Mouse (Mus musculus) brain, embryonic 14.5 days (tissue): ENCODE results near the gene Ankrd12. TPM values are rescaled to one million over a fixed set of nuclear protein-coding genes. Genes with fewer than 3 reads are reported as not detected.
A peak's percentile ranks its signal among the peaks of the same experiment; 100 is the strongest.
"Not testable (repeated sequence)": the region's sequence is repeated elsewhere in the genome, so short reads cannot be mapped to it uniquely, and the experiment has no call there.

Experiments used
- DNase-seq: peaks from one replicate; pipeline ENCODE4 v3.0.0-alpha.2; 2011; ENCODE audit warnings: low read depth
- CTCF ChIP-seq: fragments of 200-500 bp; IDR thresholded peaks from 2 replicates; pipeline ENCODE4 v1.5.1; 2012; ENCODE audit warnings: inconsistent platforms, mild to moderate bottlenecking, moderate library complexity, borderline replicate concordance; ENCODE audit not compliant: insufficient read depth, insufficient read length; ENCODE audit errors: extremely low read depth
- POLR2A ChIP-seq: fragments of 200-500 bp; IDR thresholded peaks from 2 replicates; pipeline ENCODE4 v1.6.1; 2012; ENCODE audit warnings: mild to moderate bottlenecking, inconsistent platforms, borderline replicate concordance; ENCODE audit not compliant: poor library complexity, insufficient read depth, insufficient read length, severe bottlenecking; ENCODE audit errors: extremely low read depth
- polyA plus RNA-seq: library from polyadenylated mRNA; depleted of rRNA; stranded (reverse); fragments of >200 nt; gene quantifications from 2 replicates; pipeline ENCODE4 v1.2.3, GENCODE M21; 2012

The Ankrd12 gene
- polyA plus RNA-seq, 1 experiment, result 28.3 TPM

GRCm38 (mm10) chr17:66076174-66076927 is 538 bp downstream of the Ankrd12 start:
- TF ChIP-seq CTCF (no peak), POLR2A (no peak)
- peak; percentile 54 for DNase-seq

GRCm38 (mm10) chr17:66075827-66076173 is 1.1 kb downstream of the Ankrd12 start:
- DNase-seq, result no peak
- TF ChIP-seq POLR2A, result no peak
- TF ChIP-seq CTCF, result no peak

- TF ChIP-seq CTCF, result no peak
- TF ChIP-seq POLR2A, result no peak
Measured at GRCm38 (mm10) chr17:66073971-66074370, 2.9 kb downstream of the Ankrd12 start.

GRCm38 (mm10) chr17:66069036-66069435 is 7.9 kb downstream of the Ankrd12 start:
- DNase-seq, result not testable (repeated sequence)

More at GRCm38 (mm10) chr17:66073971-66074370, 2.9 kb downstream of the Ankrd12 start:
- no peak for DNase-seq

- TF ChIP-seq POLR2A (no peak), CTCF (no peak)
- no peak for DNase-seq
Measured at GRCm38 (mm10) chr17:66065115-66065514, 11.8 kb downstream of the Ankrd12 start.

- no peak for TF ChIP-seq CTCF
- TF ChIP-seq POLR2A, result no peak
- DNase-seq, result no peak
Measured at GRCm38 (mm10) chr17:66061241-66061938, 15.5 kb downstream of the Ankrd12 start.

- DNase-seq, result no peak
- no peak for TF ChIP-seq CTCF
- no peak for TF ChIP-seq POLR2A
Measured at GRCm38 (mm10) chr17:66058160-66058559, 18.7 kb downstream of the Ankrd12 start.

GRCm38 (mm10) chr17:66057145-66057544 is 19.7 kb downstream of the Ankrd12 start:
- TF ChIP-seq CTCF, result no peak
- TF ChIP-seq POLR2A, result no peak
- DNase-seq, result no peak

GRCm38 (mm10) chr17:66053349-66053748 is 23.5 kb downstream of the Ankrd12 start:
- no peak for TF ChIP-seq POLR2A
- TF ChIP-seq CTCF, result no peak
- DNase-seq, result no peak

- no peak for TF ChIP-seq POLR2A
- DNase-seq, result no peak
Measured at GRCm38 (mm10) chr17:66048795-66049194, 28.1 kb downstream of the Ankrd12 start.

- TF ChIP-seq POLR2A, result no peak
- no peak for TF ChIP-seq CTCF
- no peak for DNase-seq
Measured at GRCm38 (mm10) chr17:66048199-66048598, 28.7 kb downstream of the Ankrd12 start.

GRCm38 (mm10) chr17:66043679-66044078 is 33.2 kb downstream of the Ankrd12 start:
- DNase-seq, result not testable (repeated sequence)

- no peak for DNase-seq
- TF ChIP-seq CTCF (no peak), POLR2A (no peak)
Measured at GRCm38 (mm10) chr17:66041020-66041419, 35.9 kb downstream of the Ankrd12 start.

GRCm38 (mm10) chr17:66033239-66033638 is 43.6 kb downstream of the Ankrd12 start:
- no peak for DNase-seq
- TF ChIP-seq POLR2A, result no peak
- TF ChIP-seq CTCF, result no peak
